Mouse (Mus musculus) 3134 (cell line): ENCODE measurements at regions not wholly inside any gene's neighbourhood (a gene's known extent, or its start where the extent isn't known, plus 50 kb on each side); places are given as distances from the start of the nearest gene placed in this dataset.
"Not testable (repeated sequence)": the region's sequence is repeated elsewhere in the genome, so short reads cannot be mapped to it uniquely, and the experiment has no call there.

ENCODE experiments used
- DNase-seq: peaks from one replicate; pipeline ENCODE4 v3.0.0-alpha.2; 2011; ENCODE audit warnings: low spot score; ENCODE audit not compliant: insufficient read length; ENCODE audit errors: extremely low read depth

DNA sequence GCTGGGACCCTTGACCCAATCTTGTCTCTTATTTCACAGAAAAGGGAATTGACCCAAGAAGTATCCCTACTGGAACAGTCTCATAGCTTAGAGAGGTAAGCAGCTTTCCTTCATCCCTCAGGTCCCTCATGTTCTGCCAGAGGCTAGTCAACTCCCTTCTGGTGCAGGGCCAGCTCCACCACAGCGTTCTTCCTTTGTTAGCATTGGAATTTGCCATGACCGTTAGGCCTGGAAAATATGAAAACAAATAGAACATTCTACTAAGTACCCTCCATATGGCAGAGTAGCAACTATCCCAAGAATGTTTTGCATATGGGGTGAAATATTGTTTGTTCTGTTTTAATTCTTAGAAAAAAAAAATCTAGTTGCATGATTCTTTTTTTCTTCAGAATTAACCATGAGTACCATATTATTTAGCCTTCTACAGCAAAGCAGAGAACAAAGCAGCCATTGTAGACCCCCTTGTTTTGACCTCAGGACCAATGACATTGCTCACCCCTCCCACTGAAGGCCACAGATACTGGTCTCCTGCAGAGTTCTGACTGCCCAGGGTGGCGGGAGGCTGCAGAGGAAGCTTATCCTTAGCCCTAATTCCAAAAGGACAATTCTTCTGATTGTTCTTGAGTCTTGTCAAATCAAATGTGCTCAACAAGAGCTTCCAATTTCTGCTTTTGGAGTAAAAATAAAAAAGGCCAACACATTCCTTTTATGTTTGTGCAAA is 78.1 kb upstream of the Ehbp1 start:
- DNase-seq = no peak

GRCm38 (mm10) chr11:22421762-22422161 is 79.7 kb upstream of the Ehbp1 start:
- no peak for DNase-seq

- DNase-seq = peak; percentile 63
Measured at GRCm38 (mm10) chr11:22437140-22437850, 74.6 kb upstream of the Tmem17 start.

DNA sequence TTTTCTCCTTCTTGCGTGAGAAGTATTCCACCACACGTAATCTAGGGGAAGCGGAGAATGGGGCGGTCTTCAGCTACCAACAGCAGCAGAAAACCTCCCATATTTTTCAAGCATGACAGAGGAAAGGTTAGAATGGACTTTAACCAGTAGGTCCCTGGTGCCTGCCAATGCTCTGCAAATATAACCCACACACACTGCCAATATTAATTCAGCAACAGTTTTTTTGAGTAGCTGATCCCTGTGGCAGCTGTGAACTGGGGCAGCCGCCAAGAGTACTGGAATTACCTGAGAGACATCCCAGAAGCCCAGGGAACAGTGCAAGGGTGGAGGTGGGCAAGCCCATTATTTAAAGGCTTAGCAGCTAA is 74.1 kb upstream of the Tmem17 start:
- DNase-seq = no peak

DNA sequence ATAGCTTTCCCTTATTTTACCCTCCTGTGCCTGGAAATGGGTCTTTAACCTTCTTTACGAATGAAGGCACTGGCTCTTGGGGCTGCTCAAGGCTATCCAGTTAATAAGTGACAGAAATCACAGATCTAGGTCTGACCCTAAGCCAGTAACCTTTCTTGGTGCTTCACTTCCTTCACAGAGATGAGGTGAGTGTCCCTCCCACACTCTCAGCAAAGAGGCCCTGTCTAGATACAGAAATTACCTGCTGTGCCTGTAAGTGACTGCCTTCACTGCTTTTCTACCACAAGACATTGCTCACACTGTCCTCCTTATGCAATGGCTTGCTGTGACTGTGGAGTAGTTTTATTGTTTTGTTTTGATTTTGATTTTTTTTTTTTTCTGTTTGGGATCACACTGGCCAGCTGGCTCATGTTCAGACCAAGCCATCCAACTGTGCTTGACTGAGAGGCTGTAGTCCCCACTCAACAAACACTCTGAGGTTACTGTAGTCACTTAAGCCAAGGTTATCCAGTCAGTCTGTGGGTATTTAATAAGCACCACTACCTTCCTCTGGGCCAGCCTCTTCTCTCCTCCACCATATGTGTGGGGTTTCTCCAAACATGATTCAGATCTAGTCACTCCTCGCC is 73.3 kb upstream of the Tmem17 start:
- no peak for DNase-seq

GRCm38 (mm10) chr11:22440521-22440920 is 71.4 kb upstream of the Tmem17 start:
- peak; percentile 10 for DNase-seq

DNA sequence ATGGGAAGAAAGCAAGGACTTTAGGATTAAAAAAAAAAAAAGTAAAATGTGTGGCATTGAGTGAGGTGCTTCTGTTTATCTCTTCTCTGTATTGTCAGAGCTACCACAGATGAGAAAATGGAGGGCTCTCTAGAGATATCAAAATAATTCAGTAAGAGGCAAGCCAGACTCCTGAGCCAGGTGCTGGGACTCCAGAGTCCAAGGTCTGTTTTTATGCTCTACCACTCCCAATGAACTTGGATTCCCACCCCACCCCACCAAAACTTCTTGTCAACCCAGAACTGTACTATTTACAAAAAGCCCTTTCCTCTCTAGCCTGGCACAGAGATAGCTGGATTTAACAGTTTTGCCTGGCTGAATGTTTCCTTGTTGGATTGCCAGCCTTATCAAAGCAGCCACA is 58.7 kb upstream of the Tmem17 start:
- no peak for DNase-seq

DNA sequence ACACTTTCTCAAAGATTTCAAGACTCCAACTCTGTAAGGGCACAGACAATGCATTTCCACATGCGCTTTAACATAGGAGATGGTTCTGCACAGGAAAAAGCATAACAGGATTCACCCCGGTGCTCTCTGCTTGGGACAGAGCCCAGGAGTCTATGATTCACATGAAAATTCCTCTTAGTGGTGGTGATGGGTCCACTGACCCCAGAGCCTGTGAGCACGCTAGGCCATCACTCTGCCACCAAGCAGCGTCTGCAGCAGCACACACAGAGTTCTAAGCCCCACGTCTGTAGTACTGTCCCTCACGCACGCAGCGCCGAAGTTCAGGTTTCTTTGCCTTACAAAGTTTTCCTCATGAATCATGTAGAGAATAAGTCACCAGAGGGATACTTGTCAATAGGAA is 55.6 kb upstream of the Tmem17 start:
- DNase-seq = no peak

GRCm38 (mm10) chr11:22457220-22457619 is 54.7 kb upstream of the Tmem17 start:
- DNase-seq = no peak

DNA sequence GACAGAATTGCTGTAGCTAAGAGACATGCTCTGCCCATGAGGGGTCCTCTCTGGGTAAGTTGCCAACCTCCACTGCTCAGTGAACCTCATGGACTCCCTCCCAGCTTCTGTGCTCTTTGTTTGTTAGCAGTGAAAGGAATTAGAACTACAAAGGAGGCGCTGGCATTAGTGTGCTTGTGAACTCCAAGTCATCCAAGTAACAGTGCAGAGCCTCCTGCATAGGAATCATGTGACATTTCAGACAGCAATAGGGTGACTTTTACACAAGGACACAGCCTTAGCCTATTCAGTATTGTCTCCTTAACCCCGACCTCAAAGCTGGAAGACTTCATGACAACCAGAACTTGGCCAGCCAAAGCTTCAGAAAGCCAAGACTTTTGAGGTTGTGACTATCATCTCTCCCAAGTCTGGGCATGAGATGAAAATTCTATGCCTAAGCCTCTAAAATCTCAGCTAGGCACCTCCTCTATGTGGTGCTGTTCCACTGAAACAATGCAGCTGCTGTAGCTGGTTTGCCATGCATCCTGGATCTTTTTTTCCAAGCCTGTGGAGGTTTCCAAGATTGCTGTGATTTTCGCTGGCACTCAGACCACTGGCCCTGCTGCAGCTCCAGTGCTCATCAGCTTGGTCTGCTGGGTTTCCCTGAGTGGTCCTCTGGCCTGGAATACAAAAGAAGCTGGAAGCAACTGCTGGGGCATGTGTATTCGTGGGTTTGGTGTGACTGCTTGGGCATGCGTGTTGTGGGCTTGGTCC is 52.8 kb upstream of the Tmem17 start:
- no peak for DNase-seq

- DNase-seq = not testable (repeated sequence)
Measured at GRCm38 (mm10) chr11:22461019-22461735, 50.7 kb upstream of the Tmem17 start.
